Comparison of ENCODE assay signal across 10 mouse cellular contexts in the genomic region with DNA sequence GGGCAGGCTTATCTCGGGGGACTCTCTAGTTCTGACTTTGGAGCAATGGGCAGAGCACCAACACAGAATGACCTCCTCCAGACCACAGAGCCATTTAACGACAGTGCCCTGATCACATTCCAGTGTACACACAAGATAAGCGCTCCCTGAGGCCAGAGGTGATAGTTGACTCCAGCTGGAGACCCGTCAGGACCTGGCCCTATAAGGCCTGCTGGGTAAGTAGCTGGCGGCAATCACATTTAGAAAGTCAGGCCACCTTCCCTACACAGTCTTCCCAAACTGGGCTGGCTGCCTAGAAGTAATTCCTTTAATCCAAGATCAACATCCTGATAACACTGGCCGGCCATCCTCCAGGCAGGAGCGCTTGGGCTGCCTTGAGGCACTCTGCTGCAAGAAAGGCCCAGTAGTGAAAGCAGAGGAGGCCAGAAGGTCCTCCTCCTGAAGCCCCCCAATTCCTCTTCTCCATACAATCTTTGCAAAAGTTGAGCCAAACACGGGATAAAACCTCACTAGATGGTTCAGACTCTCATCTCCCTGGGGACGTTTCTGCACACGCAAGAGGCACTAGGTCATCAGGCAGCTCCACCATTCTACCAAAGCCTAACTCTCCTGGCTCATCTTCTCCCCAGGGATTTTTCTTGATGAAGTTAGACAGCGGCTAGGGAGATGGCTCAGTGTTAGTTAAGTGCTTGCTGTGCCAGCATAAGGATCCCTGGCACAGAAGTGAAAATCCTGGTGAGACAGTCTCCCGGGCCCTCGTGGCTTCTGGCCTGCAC. TPM values are rescaled to one million over a fixed set of nuclear protein-coding genes. Genes with fewer than 3 reads are reported as not detected.
DNase-seq lines count a peak whose midpoint lies in the region; ATAC-seq and TF ChIP-seq lines count a peak whose summit lies in the region.
"Had no signal": no experiment of that assay in that cellular context is flagged by ENCODE, and none has a peak within 500 bp of the region (broad histone marks: within the 10 kb centered on the region; RNA-seq: fewer than 3 reads in every experiment).

No protein-coding gene starts in this region.

- no peak overlapping the region for H3K4me3 ChIP-seq in liver, embryonic 15.5 days (replicated peaks)
- H3K4me3 ChIP-seq in layer of hippocampus, adult 2 months, result no peak overlapping the region
- H3K4me3 ChIP-seq: embryonic facial prominence, embryonic 15.5 days had no signal

- H3K27ac ChIP-seq in liver, embryonic 15.5 days (replicated peaks), result peak overlapping the region; percentile 85
- no peak overlapping the region for H3K27ac ChIP-seq in layer of hippocampus, adult 2 months
- H3K27ac ChIP-seq: embryonic facial prominence, embryonic 15.5 days; hindbrain, postnatal 0 days had no signal

- H3K4me2 ChIP-seq in liver, embryonic 15.5 days, result peak overlapping the region; percentile 52
- H3K4me2 ChIP-seq: embryonic facial prominence, embryonic 15.5 days had no signal

- H3K9ac ChIP-seq in liver, embryonic 15.5 days, result peak overlapping the region; percentile 36; the same call in 1 of the 2 replicates
- H3K9ac ChIP-seq: embryonic facial prominence, embryonic 15.5 days had no signal

- H3K4me1 ChIP-seq in liver, embryonic 15.5 days (replicated peaks), result peaks cover 98% of the 10 kb centered on the region

- H3K9me3 ChIP-seq in liver, embryonic 15.5 days (replicated peaks), result no peaks in the 10 kb centered on the region
- H3K9me3 ChIP-seq: embryonic facial prominence, embryonic 15.5 days had no signal

- no peak for TF ChIP-seq CTCF in brain, embryonic 14.5 days (IDR thresholded peaks at IDR 0.05; ENCODE audit: borderline replicate concordance, extremely low read depth, insufficient read depth, insufficient read length)
- no peak for TF ChIP-seq CTCF in layer of hippocampus, adult 2 months (conservative IDR thresholded peaks at IDR 0.05)

- TF ChIP-seq POLR2A in brain, embryonic 14.5 days (IDR thresholded peaks at IDR 0.05; ENCODE audit: borderline replicate concordance, extremely low read depth, insufficient read depth, insufficient read length, poor library complexity, severe bottlenecking), result no peak

- H3K27me3 ChIP-seq in liver, embryonic 15.5 days, result no peaks in the 10 kb centered on the region
- H3K27me3 ChIP-seq: embryonic facial prominence, embryonic 15.5 days had no signal

- ATAC-seq in liver, embryonic 15.5 days (ENCODE audit: insufficient read depth), result peak; percentile 74
- ATAC-seq: hindbrain, postnatal 0 days had no signal

- WGBS in liver, embryonic 15.5 days (ENCODE audit: insufficient replicate concordance), result 51% methylated on average over 13 of the region's 13 CpGs

- peaks cover 30% of the 10 kb centered on the region for H3K36me3 ChIP-seq in liver, embryonic 15.5 days (replicated peaks)

- DNase-seq in adrenal gland, postnatal 14 days, result peak; percentile 37
- no peak for DNase-seq in adrenal gland, postnatal 25 days
- peak; percentile 20 for DNase-seq in brain, embryonic 14.5 days (ENCODE audit: low read depth)
- DNase-seq in kidney, adult 11 months, result peak; percentile 54
- no peak for DNase-seq in layer of hippocampus, adult 2 months (ENCODE audit: low spot score in 2 of 2)
- DNase-seq in right cerebral cortex, adult 18-20 months, result no peak
- DNase-seq in frontal cortex, postnatal 25 days (ENCODE audit: low spot score in 2 of 2), result no peak

RNA-seq across cellular contexts. Expression of a gene that starts 9.8 kb away (rescaled TPM):
- total RNA-seq in adrenal gland, postnatal 14 days (2021), result 25.5 and 30.2 TPM in 2 replicates
- total RNA-seq in adrenal gland, postnatal 25 days (2021), result 30.5 and 44.4 TPM in 2 replicates
- polyA plus RNA-seq in brain, embryonic 14.5 days (2012; rRNA removed), result 12.2 and 14.2 TPM in 2 replicates
- polyA plus RNA-seq in liver, embryonic 15.5 days (2015; fragmentation: Nextera tagmentation; extraction: Ambion mirVana), result 7.7 and 9.1 TPM in 2 replicates
- total RNA-seq in layer of hippocampus, adult 2 months (2021), result 1 to 10 TPM; 9.5 to 9.7 TPM

Comparison
In these comparisons a context has a peak if more than half of its experiments do, and no peak if none do; other contexts are left out.
1. DNase-seq: peak in adrenal gland, postnatal 14 days (single experiment), brain, embryonic 14.5 days (single experiment) and kidney, adult 11 months (single experiment); none in adrenal gland, postnatal 25 days (single experiment), layer of hippocampus, adult 2 months (0 of 2), right cerebral cortex, adult 18-20 months (single experiment) and frontal cortex, postnatal 25 days (0 of 2).